Mouse (Mus musculus): Measurements from ENCODE around the gene Lrp1. TPM values are rescaled to one million over a fixed set of nuclear protein-coding genes. Genes with fewer than 3 reads are reported as not detected.

The Lrp1 gene
- polyA plus RNA-seq, 1 experiment from 2014 or later: 35.7 TPM

DNA sequence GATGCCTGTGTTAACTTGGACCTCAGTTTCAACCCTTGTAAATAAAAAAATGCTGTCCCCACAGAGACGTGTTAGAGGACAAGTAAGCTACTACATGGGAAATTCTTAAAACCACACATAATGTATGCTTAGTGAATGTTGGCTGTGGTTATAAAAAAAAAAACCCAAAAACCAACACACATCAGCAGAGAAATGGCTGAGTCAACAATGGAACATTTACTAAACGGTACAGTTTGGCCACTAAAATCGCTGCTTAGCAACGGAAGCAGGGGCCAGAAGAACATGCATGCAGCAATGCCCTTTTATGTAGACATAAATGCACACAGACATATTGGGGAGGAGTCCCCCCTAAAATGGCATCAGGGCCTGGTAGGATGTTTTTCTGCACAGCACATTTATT, 34.7 kb downstream of the Lrp1 start:
- Histone ChIP-seq H3K4me1 (replicated peaks; ENCODE audit: control insufficient read depth, insufficient read depth, low read length) (no peaks in the 10 kb centered on the region), H3K9me3 (ENCODE audit: control insufficient read depth, low read length) (no peaks in the 10 kb centered on the region), H3K4me3 (ENCODE audit: low read depth, low read length) (no peak overlapping the region), H3K9ac (ENCODE audit: low read depth, low read length) (no peak overlapping the region), H3K36me3 (ENCODE audit: control insufficient read depth, insufficient read depth, low read length) (peaks cover 17% of the 10 kb centered on the region), H3K4me2 (no peak overlapping the region), H3K27ac (ENCODE audit: low read depth, low read length) (no peak overlapping the region), H3K27me3 (replicated peaks; ENCODE audit: control insufficient read depth, insufficient read depth, low read length) (no peaks in the 10 kb centered on the region)
- ATAC-seq (replicated peaks; ENCODE audit: low FRiP score): no peak
- DNase-seq (ENCODE audit: low spot score): no peak
- 84% methylated on average over 4 of the region's 4 CpGs for WGBS

DNA sequence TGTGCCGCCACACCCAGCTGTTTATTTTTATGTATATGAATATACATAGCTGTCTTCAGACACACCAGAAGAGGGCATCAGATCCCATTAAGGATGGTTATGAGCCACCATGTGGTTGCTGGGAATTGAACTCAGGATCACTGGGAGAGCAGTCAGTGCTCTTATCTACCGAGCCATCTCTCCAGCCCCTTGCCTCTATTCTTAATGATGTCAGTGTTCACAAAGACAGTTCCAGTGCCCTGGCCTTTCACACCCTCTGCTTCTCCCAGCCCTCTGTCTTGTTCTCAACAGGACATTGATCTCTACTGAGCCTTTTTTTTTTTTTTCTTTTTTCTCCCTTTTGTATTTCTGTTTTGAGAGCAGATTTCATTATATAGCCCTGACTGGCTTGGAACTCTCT, 35.4 kb downstream of the Lrp1 start:
- Histone ChIP-seq H3K27ac (ENCODE audit: low read depth, low read length) (no peak overlapping the region), H3K4me1 (replicated peaks; ENCODE audit: control insufficient read depth, insufficient read depth, low read length) (no peaks in the 10 kb centered on the region), H3K36me3 (ENCODE audit: control insufficient read depth, insufficient read depth, low read length) (peaks cover 22% of the 10 kb centered on the region), H3K9me3 (ENCODE audit: control insufficient read depth, low read length) (no peaks in the 10 kb centered on the region), H3K9ac (ENCODE audit: low read depth, low read length) (no peak overlapping the region), H3K4me2 (no peak overlapping the region), H3K4me3 (ENCODE audit: low read depth, low read length) (no peak overlapping the region), H3K27me3 (replicated peaks; ENCODE audit: control insufficient read depth, insufficient read depth, low read length) (no peaks in the 10 kb centered on the region)
- DNase-seq (ENCODE audit: low spot score) (no peak), ATAC-seq (replicated peaks; ENCODE audit: low FRiP score) (no peak)
- WGBS: 77% methylated on average over 2 of the region's 2 CpGs

- H3K4me1 ChIP-seq (replicated peaks; ENCODE audit: control insufficient read depth, insufficient read depth, low read length): no peaks in the 10 kb centered on the region
- no peaks in the 10 kb centered on the region for H3K27me3 ChIP-seq (replicated peaks; ENCODE audit: control insufficient read depth, insufficient read depth, low read length)
- H3K9ac ChIP-seq (ENCODE audit: low read depth, low read length): no peak overlapping the region
- H3K4me3 ChIP-seq (ENCODE audit: low read depth, low read length): no peak overlapping the region
- H3K4me2 ChIP-seq: no peak overlapping the region
- no peaks in the 10 kb centered on the region for H3K9me3 ChIP-seq (ENCODE audit: control insufficient read depth, low read length)
- no peak overlapping the region for H3K27ac ChIP-seq (ENCODE audit: low read depth, low read length)
- ATAC-seq (replicated peaks; ENCODE audit: low FRiP score) (no peak), DNase-seq (ENCODE audit: low spot score) (no peak)
- WGBS: 81% methylated on average over 8 of the region's 8 CpGs
- H3K36me3 ChIP-seq (ENCODE audit: control insufficient read depth, insufficient read depth, low read length): peaks cover 17% of the 10 kb centered on the region
Observed at GRCm38 (mm10) chr10:127583649-127584048, 37.3 kb downstream of the Lrp1 start.

DNA sequence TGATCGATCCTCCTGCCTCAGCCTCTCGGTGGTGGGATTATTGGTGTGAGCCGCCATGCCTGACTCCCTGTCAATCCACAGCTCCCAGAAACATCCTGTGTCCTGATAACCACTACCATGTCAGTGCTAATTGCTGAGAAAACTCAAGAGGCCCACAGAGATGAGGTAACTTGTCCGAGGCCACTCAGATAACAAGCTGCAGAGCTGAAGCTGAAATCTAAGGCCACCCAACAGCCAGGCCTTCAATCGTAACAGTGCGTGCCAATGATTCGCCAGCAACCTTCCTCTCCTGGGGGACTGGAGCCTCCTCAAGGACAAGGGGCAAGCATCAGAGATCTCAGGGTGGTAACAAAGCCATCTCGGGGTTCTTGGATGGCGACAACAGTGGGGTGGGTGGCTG, 39.7 kb downstream of the Lrp1 start:
- Histone ChIP-seq H3K27ac (ENCODE audit: low read depth, low read length) (no peak overlapping the region), H3K36me3 (ENCODE audit: control insufficient read depth, insufficient read depth, low read length) (peaks cover 16% of the 10 kb centered on the region), H3K9me3 (ENCODE audit: control insufficient read depth, low read length) (no peaks in the 10 kb centered on the region), H3K9ac (ENCODE audit: low read depth, low read length) (no peak overlapping the region), H3K4me3 (ENCODE audit: low read depth, low read length) (no peak overlapping the region), H3K4me1 (replicated peaks; ENCODE audit: control insufficient read depth, insufficient read depth, low read length) (no peaks in the 10 kb centered on the region), H3K4me2 (no peak overlapping the region), H3K27me3 (replicated peaks; ENCODE audit: control insufficient read depth, insufficient read depth, low read length) (no peaks in the 10 kb centered on the region)
- DNase-seq (ENCODE audit: low spot score): no peak
- 76% methylated on average over 9 of the region's 9 CpGs for WGBS
- ATAC-seq (replicated peaks; ENCODE audit: low FRiP score): no peak

DNA sequence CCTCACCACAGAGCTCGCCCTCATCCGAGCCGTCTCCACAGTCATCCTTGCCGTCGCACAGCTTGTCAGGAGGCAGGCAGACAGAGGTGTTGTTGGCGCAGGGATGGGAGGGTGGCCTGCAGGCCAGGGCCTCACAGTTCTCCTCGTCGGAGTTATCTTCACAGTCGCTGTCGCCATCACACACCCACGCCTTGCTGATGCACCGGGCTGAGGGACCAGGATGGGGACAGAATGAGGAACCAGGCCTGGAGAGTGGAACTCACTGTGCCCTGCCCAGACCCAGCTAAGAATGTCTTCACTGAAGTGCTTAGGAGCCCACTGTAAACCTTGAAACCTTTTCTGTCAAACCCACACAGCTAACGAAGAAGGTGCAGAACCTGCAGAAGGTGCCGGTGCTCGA, 43.0 kb downstream of the Lrp1 start:
- no peaks in the 10 kb centered on the region for H3K4me1 ChIP-seq (replicated peaks; ENCODE audit: control insufficient read depth, insufficient read depth, low read length)
- no peak overlapping the region for H3K4me2 ChIP-seq
- WGBS: 70% methylated on average over 15 of the region's 15 CpGs
- no peaks in the 10 kb centered on the region for H3K9me3 ChIP-seq (ENCODE audit: control insufficient read depth, low read length)
- no peak for DNase-seq (ENCODE audit: low spot score)
- H3K9ac ChIP-seq (ENCODE audit: low read depth, low read length): no peak overlapping the region
- H3K4me3 ChIP-seq (ENCODE audit: low read depth, low read length): no peak overlapping the region
- no peaks in the 10 kb centered on the region for H3K27me3 ChIP-seq (replicated peaks; ENCODE audit: control insufficient read depth, insufficient read depth, low read length)
- H3K36me3 ChIP-seq (ENCODE audit: control insufficient read depth, insufficient read depth, low read length): peaks cover 23% of the 10 kb centered on the region
- no peak for ATAC-seq (replicated peaks; ENCODE audit: low FRiP score)
- no peak overlapping the region for H3K27ac ChIP-seq (ENCODE audit: low read depth, low read length)

DNA sequence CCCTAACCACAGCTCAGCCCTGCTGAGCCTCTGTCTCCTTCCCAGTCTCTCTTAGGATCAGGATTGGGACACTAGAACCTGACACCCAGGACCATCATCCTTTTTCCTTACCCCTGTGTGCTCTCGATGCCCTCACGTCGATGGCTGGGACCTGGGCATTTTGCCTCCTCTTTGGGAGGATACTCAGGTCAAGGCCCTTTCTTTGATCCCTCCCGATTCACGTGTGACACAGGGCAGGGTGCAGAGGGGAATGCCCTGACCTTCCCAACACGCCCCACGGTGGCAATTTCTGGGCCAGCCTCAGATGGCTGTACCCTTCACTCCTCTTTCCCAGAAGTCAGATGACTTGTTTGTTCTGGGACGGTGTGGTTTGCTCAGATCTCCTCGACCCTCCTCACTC, 43.8 kb downstream of the Lrp1 start:
- Histone ChIP-seq H3K4me2 (no peak overlapping the region), H3K4me1 (replicated peaks; ENCODE audit: control insufficient read depth, insufficient read depth, low read length) (no peaks in the 10 kb centered on the region), H3K27me3 (replicated peaks; ENCODE audit: control insufficient read depth, insufficient read depth, low read length) (no peaks in the 10 kb centered on the region), H3K9me3 (ENCODE audit: control insufficient read depth, low read length) (no peaks in the 10 kb centered on the region), H3K36me3 (ENCODE audit: control insufficient read depth, insufficient read depth, low read length) (peaks cover 26% of the 10 kb centered on the region), H3K9ac (ENCODE audit: low read depth, low read length) (no peak overlapping the region), H3K4me3 (ENCODE audit: low read depth, low read length) (no peak overlapping the region), H3K27ac (ENCODE audit: low read depth, low read length) (no peak overlapping the region)
- no peak for DNase-seq (ENCODE audit: low spot score)
- WGBS: 78% methylated on average over 9 of the region's 9 CpGs
- no peak for ATAC-seq (replicated peaks; ENCODE audit: low FRiP score)

DNA sequence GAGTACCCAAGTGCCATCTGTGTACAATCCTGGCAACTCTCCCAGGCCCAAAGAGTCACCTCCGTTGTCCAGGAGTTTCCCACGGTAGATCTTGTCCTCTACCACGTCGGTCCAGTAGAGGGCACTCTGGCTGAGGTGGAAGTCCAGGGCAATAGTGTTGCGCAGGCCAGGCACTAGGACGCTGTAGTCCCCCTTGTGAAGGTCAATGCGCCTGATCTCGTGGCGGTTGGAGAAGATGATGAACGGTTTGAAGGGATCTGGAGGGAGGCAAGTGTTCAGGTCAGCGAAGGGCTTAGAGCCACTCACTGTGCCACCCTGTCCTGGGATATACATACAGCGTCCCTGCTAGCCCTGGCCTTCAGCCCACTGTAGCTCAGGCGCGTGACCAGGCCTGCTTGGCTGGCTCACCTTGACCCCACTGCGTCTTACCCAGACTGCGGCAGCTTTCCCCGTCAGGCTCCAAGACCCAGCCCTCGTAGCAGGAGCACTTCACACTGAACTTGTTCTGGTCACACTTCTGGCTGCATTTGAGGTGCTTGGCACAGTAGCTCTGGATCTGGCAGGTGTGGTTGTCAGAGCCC, 44.5 kb downstream of the Lrp1 start:
- DNase-seq (ENCODE audit: low spot score): no peak
- H3K9me3 ChIP-seq (ENCODE audit: control insufficient read depth, low read length): no peaks in the 10 kb centered on the region
- H3K4me3 ChIP-seq (ENCODE audit: low read depth, low read length): no peak overlapping the region
- no peak overlapping the region for H3K27ac ChIP-seq (ENCODE audit: low read depth, low read length)
- ATAC-seq (replicated peaks; ENCODE audit: low FRiP score): peak; percentile 39
- no peak overlapping the region for H3K4me2 ChIP-seq
- H3K9ac ChIP-seq (ENCODE audit: low read depth, low read length): no peak overlapping the region
- H3K27me3 ChIP-seq (replicated peaks; ENCODE audit: control insufficient read depth, insufficient read depth, low read length): no peaks in the 10 kb centered on the region
- H3K36me3 ChIP-seq (ENCODE audit: control insufficient read depth, insufficient read depth, low read length): peaks cover 24% of the 10 kb centered on the region
- H3K4me1 ChIP-seq (replicated peaks; ENCODE audit: control insufficient read depth, insufficient read depth, low read length): no peaks in the 10 kb centered on the region
- 54% methylated on average over 18 of the region's 18 CpGs for WGBS

GRCm38 (mm10) chr10:127575741-127576140, 45.2 kb downstream of the Lrp1 start:
- no peak for DNase-seq (ENCODE audit: low spot score)
- 90% methylated on average over 7 of the region's 7 CpGs for WGBS
- Histone ChIP-seq H3K9ac (ENCODE audit: low read depth, low read length) (no peak overlapping the region), H3K27me3 (replicated peaks; ENCODE audit: control insufficient read depth, insufficient read depth, low read length) (no peaks in the 10 kb centered on the region), H3K4me1 (replicated peaks; ENCODE audit: control insufficient read depth, insufficient read depth, low read length) (0 out of 2 replicates have a peak, but pooled peaks cover 3% of the 10 kb centered on the region), H3K9me3 (ENCODE audit: control insufficient read depth, low read length) (no peaks in the 10 kb centered on the region), H3K36me3 (ENCODE audit: control insufficient read depth, insufficient read depth, low read length) (peaks cover 20% of the 10 kb centered on the region), H3K4me2 (no peak overlapping the region), H3K4me3 (ENCODE audit: low read depth, low read length) (no peak overlapping the region), H3K27ac (ENCODE audit: low read depth, low read length) (no peak overlapping the region)
- no peak for ATAC-seq (replicated peaks; ENCODE audit: low FRiP score)

DNA sequence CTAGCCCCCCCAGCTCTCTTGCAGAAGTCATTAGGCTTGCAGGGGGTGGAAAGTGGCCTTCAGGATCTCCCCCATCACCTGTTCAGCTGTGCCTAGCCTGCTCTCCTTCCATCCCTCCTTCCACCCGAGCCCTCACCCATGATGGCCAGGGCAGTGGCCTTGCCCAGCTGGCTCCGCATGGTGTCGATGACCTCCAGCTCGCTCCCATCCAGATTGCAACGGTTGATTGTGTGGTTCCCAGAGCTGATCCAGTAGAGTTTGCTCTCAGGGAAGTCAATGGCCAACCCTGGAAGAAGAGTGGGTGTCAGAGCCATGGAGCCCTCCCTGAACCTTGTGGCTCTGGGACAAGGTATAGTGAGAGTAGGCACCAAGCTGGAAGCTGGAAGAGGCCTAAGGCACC, 48.7 kb downstream of the Lrp1 start:
- H3K4me2 ChIP-seq: no peak overlapping the region
- H3K9me3 ChIP-seq (ENCODE audit: control insufficient read depth, low read length): no peaks in the 10 kb centered on the region
- no peak overlapping the region for H3K4me3 ChIP-seq (ENCODE audit: low read depth, low read length)
- WGBS: 88% methylated on average over 5 of the region's 5 CpGs
- ATAC-seq (replicated peaks; ENCODE audit: low FRiP score) (no peak), DNase-seq (ENCODE audit: low spot score) (no peak)
- peaks cover 17% of the 10 kb centered on the region for H3K36me3 ChIP-seq (ENCODE audit: control insufficient read depth, insufficient read depth, low read length)
- H3K27me3 ChIP-seq (replicated peaks; ENCODE audit: control insufficient read depth, insufficient read depth, low read length): no peaks in the 10 kb centered on the region
- H3K4me1 ChIP-seq (replicated peaks; ENCODE audit: control insufficient read depth, insufficient read depth, low read length): 0 out of 2 replicates have a peak, but pooled peaks cover 9% of the 10 kb centered on the region
- H3K9ac ChIP-seq (ENCODE audit: low read depth, low read length): no peak overlapping the region
- no peak overlapping the region for H3K27ac ChIP-seq (ENCODE audit: low read depth, low read length)

Measured in liver, embryonic 11.5 days (tissue).